Mouse (Mus musculus): ENCODE measurements around the gene Zmynd19. TPM values are rescaled to one million over a fixed set of nuclear protein-coding genes. Genes with fewer than 3 reads are reported as not detected.
A peak's percentile ranks its signal among the peaks of the same experiment; 100 is the strongest.

Zmynd19 gene
- total RNA-seq (2017) = 39.8 and 53.3 TPM in 2 replicates

- peak; percentile 84 to 98 for ATAC-seq (replicated peaks in 1 of 2; ENCODE audit: insufficient read depth in 1 of 2, low FRiP score in 2 of 2, low TSS enrichment in 1 of 2, low read depth in 1 of 2, poor library complexity in 2 of 2, severe bottlenecking in 2 of 2)
Observed at GRCm38 (mm10) chr2:24949421-24950188, at the start of gene Zmynd19. Gene Zmynd19, plus strand, starts transcription at chr2:24949792.

- no peak for ATAC-seq (replicated peaks in 1 of 2; ENCODE audit: insufficient read depth in 1 of 2, low FRiP score in 2 of 2, low TSS enrichment in 1 of 2, low read depth in 1 of 2, poor library complexity in 2 of 2, severe bottlenecking in 2 of 2)
Observed at GRCm38 (mm10) chr2:24901055-24901454, 48.5 kb upstream of the Zmynd19 start.

GRCm38 (mm10) chr2:24902999-24903398 lies 46.6 kb upstream of the Zmynd19 start:
- no peak for ATAC-seq (replicated peaks in 1 of 2; ENCODE audit: insufficient read depth in 1 of 2, low FRiP score in 2 of 2, low TSS enrichment in 1 of 2, low read depth in 1 of 2, poor library complexity in 2 of 2, severe bottlenecking in 2 of 2)

GRCm38 (mm10) chr2:24904823-24905652 lies 44.6 kb upstream of the Zmynd19 start:
- ATAC-seq (replicated peaks in 1 of 2; ENCODE audit: insufficient read depth in 1 of 2, low FRiP score in 2 of 2, low TSS enrichment in 1 of 2, low read depth in 1 of 2, poor library complexity in 2 of 2, severe bottlenecking in 2 of 2) = no peak

- no peak for ATAC-seq (replicated peaks in 1 of 2; ENCODE audit: insufficient read depth in 1 of 2, low FRiP score in 2 of 2, low TSS enrichment in 1 of 2, low read depth in 1 of 2, poor library complexity in 2 of 2, severe bottlenecking in 2 of 2)
Observed at GRCm38 (mm10) chr2:24905653-24906155, 43.9 kb upstream of the Zmynd19 start.

- ATAC-seq (replicated peaks in 1 of 2; ENCODE audit: insufficient read depth in 1 of 2, low FRiP score in 2 of 2, low TSS enrichment in 1 of 2, low read depth in 1 of 2, poor library complexity in 2 of 2, severe bottlenecking in 2 of 2) = peak; percentile 75
Observed at GRCm38 (mm10) chr2:24910481-24910880, 39.1 kb upstream of the Zmynd19 start.

GRCm38 (mm10) chr2:24912189-24912588 lies 37.4 kb upstream of the Zmynd19 start:
- no peak for ATAC-seq (replicated peaks in 1 of 2; ENCODE audit: insufficient read depth in 1 of 2, low FRiP score in 2 of 2, low TSS enrichment in 1 of 2, low read depth in 1 of 2, poor library complexity in 2 of 2, severe bottlenecking in 2 of 2)

- ATAC-seq (replicated peaks in 1 of 2; ENCODE audit: insufficient read depth in 1 of 2, low FRiP score in 2 of 2, low TSS enrichment in 1 of 2, low read depth in 1 of 2, poor library complexity in 2 of 2, severe bottlenecking in 2 of 2) = no peak
Observed at GRCm38 (mm10) chr2:24912589-24912988, 37.0 kb upstream of the Zmynd19 start.

GRCm38 (mm10) chr2:24914762-24915161 lies 34.8 kb upstream of the Zmynd19 start:
- no peak for ATAC-seq (replicated peaks in 1 of 2; ENCODE audit: insufficient read depth in 1 of 2, low FRiP score in 2 of 2, low TSS enrichment in 1 of 2, low read depth in 1 of 2, poor library complexity in 2 of 2, severe bottlenecking in 2 of 2)

- ATAC-seq (replicated peaks in 1 of 2; ENCODE audit: insufficient read depth in 1 of 2, low FRiP score in 2 of 2, low TSS enrichment in 1 of 2, low read depth in 1 of 2, poor library complexity in 2 of 2, severe bottlenecking in 2 of 2) = peak; percentile 88 to 92
Observed at GRCm38 (mm10) chr2:24918930-24919838, 30.4 kb upstream of the Zmynd19 start, which contains the start of gene Ehmt1. Gene Ehmt1, minus strand, starts transcription at chr2:24919614.

GRCm38 (mm10) chr2:24919839-24920175 lies 29.8 kb upstream of the Zmynd19 start:
- ATAC-seq (replicated peaks in 1 of 2; ENCODE audit: insufficient read depth in 1 of 2, low FRiP score in 2 of 2, low TSS enrichment in 1 of 2, low read depth in 1 of 2, poor library complexity in 2 of 2, severe bottlenecking in 2 of 2) = peak; percentile 28 to 49; a peak in 3 of 4 replicates

GRCm38 (mm10) chr2:24923561-24923960 lies 26.0 kb upstream of the Zmynd19 start:
- ATAC-seq (replicated peaks in 1 of 2; ENCODE audit: insufficient read depth in 1 of 2, low FRiP score in 2 of 2, low TSS enrichment in 1 of 2, low read depth in 1 of 2, poor library complexity in 2 of 2, severe bottlenecking in 2 of 2) = no peak

- no peak for ATAC-seq (replicated peaks in 1 of 2; ENCODE audit: insufficient read depth in 1 of 2, low FRiP score in 2 of 2, low TSS enrichment in 1 of 2, low read depth in 1 of 2, poor library complexity in 2 of 2, severe bottlenecking in 2 of 2)
Observed at GRCm38 (mm10) chr2:24925284-24925683, 24.3 kb upstream of the Zmynd19 start.

GRCm38 (mm10) chr2:24926345-24926964 lies 23.1 kb upstream of the Zmynd19 start:
- ATAC-seq (replicated peaks in 1 of 2; ENCODE audit: insufficient read depth in 1 of 2, low FRiP score in 2 of 2, low TSS enrichment in 1 of 2, low read depth in 1 of 2, poor library complexity in 2 of 2, severe bottlenecking in 2 of 2) = no peak

GRCm38 (mm10) chr2:24926965-24927358 lies 22.6 kb upstream of the Zmynd19 start:
- peak; percentile 46 to 54; a peak in 3 of 4 replicates for ATAC-seq (replicated peaks in 1 of 2; ENCODE audit: insufficient read depth in 1 of 2, low FRiP score in 2 of 2, low TSS enrichment in 1 of 2, low read depth in 1 of 2, poor library complexity in 2 of 2, severe bottlenecking in 2 of 2)

- ATAC-seq (replicated peaks in 1 of 2; ENCODE audit: insufficient read depth in 1 of 2, low FRiP score in 2 of 2, low TSS enrichment in 1 of 2, low read depth in 1 of 2, poor library complexity in 2 of 2, severe bottlenecking in 2 of 2) = no peak
Observed at GRCm38 (mm10) chr2:24927810-24928479, 21.6 kb upstream of the Zmynd19 start.
